Mouse (Mus musculus): ENCODE measurements around the gene Mdm2.

DNA sequence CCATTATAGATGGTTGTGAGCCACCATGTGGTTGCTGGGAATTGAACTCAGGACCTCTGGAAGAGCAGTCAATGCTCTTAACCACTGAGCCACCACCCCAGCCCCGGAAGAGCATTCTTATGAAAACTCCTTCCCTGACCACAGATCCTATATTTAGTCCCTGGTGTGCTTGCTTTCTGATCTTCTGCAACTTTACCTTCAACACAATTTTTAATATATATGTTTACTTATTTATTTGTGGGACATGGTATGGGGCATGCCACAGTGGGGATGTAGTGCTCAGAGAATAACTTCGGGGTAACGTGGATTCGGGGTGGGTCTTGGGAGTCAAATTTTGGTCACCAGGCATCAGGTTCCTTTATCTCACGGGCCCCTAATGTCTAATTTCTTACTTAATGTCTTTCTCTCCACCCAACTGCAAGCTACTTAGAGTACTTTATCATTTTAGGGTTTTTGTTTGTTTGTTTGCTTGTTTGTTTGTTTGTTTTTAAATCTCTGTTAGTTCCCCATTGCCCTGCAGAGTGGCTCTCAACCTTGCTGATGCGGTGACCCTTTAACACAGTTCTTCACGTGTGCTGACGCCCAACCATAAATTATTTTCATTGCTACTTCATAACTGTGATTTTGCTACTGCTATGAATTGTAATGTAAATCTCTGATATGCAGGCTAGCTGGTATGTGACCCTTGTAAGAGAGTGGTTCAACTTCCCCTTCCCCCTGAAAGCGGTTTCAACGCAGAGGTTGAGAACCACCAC lies 41.8 kb downstream of the Mdm2 start:
- TF ChIP-seq GATA1 (IDR thresholded peaks at IDR 0.05; ENCODE audit: borderline replicate concordance, low read length) (no peak), FLI1 (IDR thresholded peaks at IDR 0.05; ENCODE audit: low read length) (no peak)
